Mouse (Mus musculus) cerebellum, adult 9-11 months (tissue): Measurements from ENCODE around the gene Sf3b3.
"Not testable (repeated sequence)": the region's sequence is repeated elsewhere in the genome, so short reads cannot be mapped to it uniquely, and the experiment has no call there.

Experiments
- DNase-seq: peaks from one replicate; pipeline ENCODE4 v3.0.0; 2022

Sf3b3 gene

GRCm38 (mm10) chr8:110804825-110805514, 41.6 kb downstream of the Sf3b3 start:
- DNase-seq = no peak

- no peak for DNase-seq
Observed at GRCm38 (mm10) chr8:110803856-110804255, 42.7 kb downstream of the Sf3b3 start.

- no peak for DNase-seq
Observed at GRCm38 (mm10) chr8:110802988-110803387, 43.6 kb downstream of the Sf3b3 start.

GRCm38 (mm10) chr8:110797086-110797485, 49.5 kb downstream of the Sf3b3 start:
- no peak for DNase-seq

- DNase-seq = no peak
Observed at GRCm38 (mm10) chr8:110794363-110794965, 52.1 kb downstream of the Sf3b3 start.

GRCm38 (mm10) chr8:110793936-110794335, 52.7 kb downstream of the Sf3b3 start:
- DNase-seq = no peak

GRCm38 (mm10) chr8:110793511-110793910, 53.1 kb downstream of the Sf3b3 start:
- DNase-seq = no peak

GRCm38 (mm10) chr8:110792574-110793200, 53.9 kb downstream of the Sf3b3 start:
- DNase-seq = no peak

- DNase-seq = no peak
Observed at GRCm38 (mm10) chr8:110791164-110791563, 55.4 kb downstream of the Sf3b3 start.

GRCm38 (mm10) chr8:110790270-110790669, 56.3 kb downstream of the Sf3b3 start:
- DNase-seq = no peak

- no peak for DNase-seq
Observed at GRCm38 (mm10) chr8:110789571-110789970, 57.0 kb downstream of the Sf3b3 start.

GRCm38 (mm10) chr8:110788981-110789380, 57.6 kb downstream of the Sf3b3 start:
- DNase-seq = no peak

- DNase-seq = no peak
Observed at GRCm38 (mm10) chr8:110787411-110787954, 59.1 kb downstream of the Sf3b3 start.

GRCm38 (mm10) chr8:110786934-110787333, 59.7 kb downstream of the Sf3b3 start:
- no peak for DNase-seq

GRCm38 (mm10) chr8:110786501-110786900, 60.1 kb downstream of the Sf3b3 start:
- DNase-seq = not testable (repeated sequence)

- DNase-seq = no peak
Observed at GRCm38 (mm10) chr8:110785366-110785765, 61.2 kb downstream of the Sf3b3 start.

GRCm38 (mm10) chr8:110779924-110780718, 66.5 kb downstream of the Sf3b3 start:
- DNase-seq = no peak

- DNase-seq = no peak
Observed at GRCm38 (mm10) chr8:110776335-110776734, 70.3 kb downstream of the Sf3b3 start.

- no peak for DNase-seq
Observed at GRCm38 (mm10) chr8:110775721-110776120, 70.9 kb downstream of the Sf3b3 start.

GRCm38 (mm10) chr8:110775316-110775715, 71.3 kb downstream of the Sf3b3 start:
- no peak for DNase-seq

- DNase-seq = no peak
Observed at GRCm38 (mm10) chr8:110774725-110775124, 71.9 kb downstream of the Sf3b3 start.

GRCm38 (mm10) chr8:110774047-110774446, 72.5 kb downstream of the Sf3b3 start:
- DNase-seq = no peak

- DNase-seq = no peak
Observed at GRCm38 (mm10) chr8:110772452-110772851, 74.1 kb downstream of the Sf3b3 start.
